Mouse (Mus musculus): ENCODE data around the gene Olfr1393. TPM values are rescaled to one million over a fixed set of nuclear protein-coding genes. Genes with fewer than 3 reads are reported as not detected.

Gene Olfr1393
- not detected in 2 replicates for total RNA-seq (2012; rRNA removed)

- no peaks in the 10 kb centered on the region for H3K36me3 ChIP-seq (ENCODE audit: control insufficient read depth, insufficient read depth, low read length, poor library complexity, severe bottlenecking)
- no peak within 1 kb of the TSS for H3K9ac ChIP-seq (ENCODE audit: insufficient read depth, low read depth, low read length, poor library complexity, severe bottlenecking)
- no peak for TF ChIP-seq CHD2 (IDR thresholded peaks at IDR 0.05; ENCODE audit: low read depth, low read length)
- TF ChIP-seq MAFK (IDR thresholded peaks at IDR 0.05; ENCODE audit: insufficient read depth, low read depth, low read length), result no peak
- DNase-seq (ENCODE audit: low read depth, low spot score), result no peak
- in situ Hi-C loops (cut with MboI; ENCODE audit: low sequenced_read_pairs in 2 of 2, unreplicated experiment in 2 of 2), result no loop called here
- H3K9me3 ChIP-seq (ENCODE audit: control insufficient read depth, insufficient read depth, low read depth, low read length), result no peaks in the 10 kb centered on the region
- H3K27ac ChIP-seq (ENCODE audit: insufficient read depth, low read depth, low read length, poor library complexity, severe bottlenecking), result no peak within 1 kb of the TSS
- H3K4me3 ChIP-seq (ENCODE audit: insufficient read depth in 1 of 2, low read depth in 1 of 2, low read length in 2 of 2, poor library complexity in 1 of 2, severe bottlenecking in 1 of 2), result no peak within 1 kb of the TSS
- no peaks in the 10 kb centered on the region for H3K4me1 ChIP-seq (ENCODE audit: control insufficient read depth in 2 of 2, insufficient read depth in 2 of 2, low read length in 2 of 2, poor library complexity in 1 of 2)
Observed at GRCm38 (mm10) chr11:49278222-49278621, at the start of gene Olfr1393. Gene Olfr1393, plus strand, starts transcription at chr11:49278304.

- no peak overlapping the region for H3K4me3 ChIP-seq (ENCODE audit: insufficient read depth in 1 of 2, low read depth in 1 of 2, low read length in 2 of 2, poor library complexity in 1 of 2, severe bottlenecking in 1 of 2)
- no peak for DNase-seq (ENCODE audit: low read depth, low spot score)
- no peaks in the 10 kb centered on the region for H3K9me3 ChIP-seq (ENCODE audit: control insufficient read depth, insufficient read depth, low read depth, low read length)
- TF ChIP-seq ZC3H11A (IDR thresholded peaks at IDR 0.05; ENCODE audit: borderline replicate concordance, low read depth, low read length) (no peak), CHD2 (IDR thresholded peaks at IDR 0.05; ENCODE audit: low read depth, low read length) (no peak), HCFC1 (IDR thresholded peaks at IDR 0.05; ENCODE audit: borderline replicate concordance, insufficient read depth, low read length) (no peak), ZNF384 (IDR thresholded peaks at IDR 0.05; ENCODE audit: low read depth, low read length) (no peak), MAFK (IDR thresholded peaks at IDR 0.05; ENCODE audit: insufficient read depth, low read depth, low read length) (no peak)
- in situ Hi-C loops (cut with MboI; ENCODE audit: low sequenced_read_pairs in 2 of 2, unreplicated experiment in 2 of 2), result no loop called here
- H3K4me1 ChIP-seq (ENCODE audit: control insufficient read depth in 2 of 2, insufficient read depth in 2 of 2, low read length in 2 of 2, poor library complexity in 1 of 2), result no peaks in the 10 kb centered on the region
- no peak overlapping the region for H3K9ac ChIP-seq (ENCODE audit: insufficient read depth, low read depth, low read length, poor library complexity, severe bottlenecking)
- no peaks in the 10 kb centered on the region for H3K36me3 ChIP-seq (ENCODE audit: control insufficient read depth, insufficient read depth, low read length, poor library complexity, severe bottlenecking)
- no peak overlapping the region for H3K27ac ChIP-seq (ENCODE audit: insufficient read depth, low read depth, low read length, poor library complexity, severe bottlenecking)
Observed at GRCm38 (mm10) chr11:49232781-49233180, 45.3 kb upstream of the Olfr1393 start.

GRCm38 (mm10) chr11:49235459-49236207 lies 42.5 kb upstream of the Olfr1393 start:
- H3K4me3 ChIP-seq (ENCODE audit: insufficient read depth in 1 of 2, low read depth in 1 of 2, low read length in 2 of 2, poor library complexity in 1 of 2, severe bottlenecking in 1 of 2), result no peak overlapping the region
- no peak for DNase-seq (ENCODE audit: low read depth, low spot score)
- H3K27ac ChIP-seq (ENCODE audit: insufficient read depth, low read depth, low read length, poor library complexity, severe bottlenecking), result no peak overlapping the region
- H3K4me1 ChIP-seq (ENCODE audit: control insufficient read depth in 2 of 2, insufficient read depth in 2 of 2, low read length in 2 of 2, poor library complexity in 1 of 2), result no peaks in the 10 kb centered on the region
- H3K9me3 ChIP-seq (ENCODE audit: control insufficient read depth, insufficient read depth, low read depth, low read length), result no peaks in the 10 kb centered on the region
- TF ChIP-seq CHD2 (IDR thresholded peaks at IDR 0.05; ENCODE audit: low read depth, low read length), result no peak
- no peak for TF ChIP-seq HCFC1 (IDR thresholded peaks at IDR 0.05; ENCODE audit: borderline replicate concordance, insufficient read depth, low read length)
- TF ChIP-seq MAFK (IDR thresholded peaks at IDR 0.05; ENCODE audit: insufficient read depth, low read depth, low read length), result no peak
- no peak for TF ChIP-seq ZNF384 (IDR thresholded peaks at IDR 0.05; ENCODE audit: low read depth, low read length)
- TF ChIP-seq ZC3H11A (IDR thresholded peaks at IDR 0.05; ENCODE audit: borderline replicate concordance, low read depth, low read length), result no peak
- H3K36me3 ChIP-seq (ENCODE audit: control insufficient read depth, insufficient read depth, low read length, poor library complexity, severe bottlenecking), result no peaks in the 10 kb centered on the region
- no peak overlapping the region for H3K9ac ChIP-seq (ENCODE audit: insufficient read depth, low read depth, low read length, poor library complexity, severe bottlenecking)
- in situ Hi-C loops (cut with MboI; ENCODE audit: low sequenced_read_pairs in 2 of 2, unreplicated experiment in 2 of 2), result no loop called here

GRCm38 (mm10) chr11:49236891-49237290 lies 41.2 kb upstream of the Olfr1393 start:
- TF ChIP-seq CHD2 (IDR thresholded peaks at IDR 0.05; ENCODE audit: low read depth, low read length) (no peak), ZNF384 (IDR thresholded peaks at IDR 0.05; ENCODE audit: low read depth, low read length) (no peak), MAFK (IDR thresholded peaks at IDR 0.05; ENCODE audit: insufficient read depth, low read depth, low read length) (no peak), HCFC1 (IDR thresholded peaks at IDR 0.05; ENCODE audit: borderline replicate concordance, insufficient read depth, low read length) (no peak), ZC3H11A (IDR thresholded peaks at IDR 0.05; ENCODE audit: borderline replicate concordance, low read depth, low read length) (no peak)
- Histone ChIP-seq H3K4me3 (ENCODE audit: insufficient read depth in 1 of 2, low read depth in 1 of 2, low read length in 2 of 2, poor library complexity in 1 of 2, severe bottlenecking in 1 of 2) (no peak overlapping the region), H3K36me3 (ENCODE audit: control insufficient read depth, insufficient read depth, low read length, poor library complexity, severe bottlenecking) (no peaks in the 10 kb centered on the region), H3K9ac (ENCODE audit: insufficient read depth, low read depth, low read length, poor library complexity, severe bottlenecking) (no peak overlapping the region), H3K27ac (ENCODE audit: insufficient read depth, low read depth, low read length, poor library complexity, severe bottlenecking) (no peak overlapping the region), H3K4me1 (ENCODE audit: control insufficient read depth in 2 of 2, insufficient read depth in 2 of 2, low read length in 2 of 2, poor library complexity in 1 of 2) (no peaks in the 10 kb centered on the region), H3K9me3 (ENCODE audit: control insufficient read depth, insufficient read depth, low read depth, low read length) (no peaks in the 10 kb centered on the region)
- in situ Hi-C loops (cut with MboI; ENCODE audit: low sequenced_read_pairs in 2 of 2, unreplicated experiment in 2 of 2), result no loop called here
- no peak for DNase-seq (ENCODE audit: low read depth, low spot score)
